Mouse (Mus musculus): ENCODE results near the gene Ky. TPM values are rescaled to one million over a fixed set of nuclear protein-coding genes. Genes with fewer than 3 reads are reported as not detected.

Gene Ky
- polyA plus RNA-seq, 1 experiment from 2014 or later: 0.12 TPM

- Histone ChIP-seq H3K4me3 (ENCODE audit: low read length) (no peak overlapping the region), H3K9ac (replicated peaks; ENCODE audit: low read length) (no peak overlapping the region), H3K4me1 (ENCODE audit: insufficient read depth, low read length) (no peaks in the 10 kb centered on the region), H3K9me3 (ENCODE audit: low read length) (no peaks in the 10 kb centered on the region), H3K27ac (ENCODE audit: low read length) (no peak overlapping the region), H3K27me3 (ENCODE audit: insufficient read depth, low read length) (no peaks in the 10 kb centered on the region), H3K36me3 (ENCODE audit: insufficient read depth, low read length) (no peaks in the 10 kb centered on the region), H3K4me2 (replicated peaks; ENCODE audit: low read depth, low read length) (no peak overlapping the region)
- whole genome bisulfite sequencing: 72% methylated on average over 3 of the region's 3 CpGs
- no peak for ATAC-seq (ENCODE audit: low FRiP score, low TSS enrichment)
Measured at GRCm38 (mm10) chr9:102529008-102529407, 23.5 kb downstream of the Ky start.

GRCm38 (mm10) chr9:102531051-102531892 lies 25.7 kb downstream of the Ky start:
- H3K27me3 ChIP-seq (ENCODE audit: insufficient read depth, low read length): no peaks in the 10 kb centered on the region
- H3K9ac ChIP-seq (replicated peaks; ENCODE audit: low read length): no peak overlapping the region
- H3K9me3 ChIP-seq (ENCODE audit: low read length): no peaks in the 10 kb centered on the region
- H3K4me2 ChIP-seq (replicated peaks; ENCODE audit: low read depth, low read length): no peak overlapping the region
- no peak for ATAC-seq (ENCODE audit: low FRiP score, low TSS enrichment)
- H3K36me3 ChIP-seq (ENCODE audit: insufficient read depth, low read length): no peaks in the 10 kb centered on the region
- H3K4me3 ChIP-seq (ENCODE audit: low read length): no peak overlapping the region
- no peaks in the 10 kb centered on the region for H3K4me1 ChIP-seq (ENCODE audit: insufficient read depth, low read length)
- no peak overlapping the region for H3K27ac ChIP-seq (ENCODE audit: low read length)
- WGBS: 34% methylated on average over 21 of the region's 21 CpGs

GRCm38 (mm10) chr9:102536968-102537367 lies 31.4 kb downstream of the Ky start:
- Histone ChIP-seq H3K4me3 (ENCODE audit: low read length) (no peak overlapping the region), H3K9ac (replicated peaks; ENCODE audit: low read length) (no peak overlapping the region), H3K4me2 (replicated peaks; ENCODE audit: low read depth, low read length) (no peak overlapping the region), H3K27me3 (ENCODE audit: insufficient read depth, low read length) (no peaks in the 10 kb centered on the region), H3K4me1 (ENCODE audit: insufficient read depth, low read length) (no peaks in the 10 kb centered on the region), H3K9me3 (ENCODE audit: low read length) (no peaks in the 10 kb centered on the region), H3K36me3 (ENCODE audit: insufficient read depth, low read length) (no peaks in the 10 kb centered on the region), H3K27ac (ENCODE audit: low read length) (no peak overlapping the region)
- 76% methylated on average over 4 of the region's 4 CpGs for WGBS
- no peak for ATAC-seq (ENCODE audit: low FRiP score, low TSS enrichment)

- no peaks in the 10 kb centered on the region for H3K36me3 ChIP-seq (ENCODE audit: insufficient read depth, low read length)
- no peak overlapping the region for H3K9ac ChIP-seq (replicated peaks; ENCODE audit: low read length)
- WGBS: 57% methylated on average over 7 of the region's 7 CpGs
- no peaks in the 10 kb centered on the region for H3K9me3 ChIP-seq (ENCODE audit: low read length)
- no peak overlapping the region for H3K27ac ChIP-seq (ENCODE audit: low read length)
- ATAC-seq (ENCODE audit: low FRiP score, low TSS enrichment): no peak
- peaks cover 15% of the 10 kb centered on the region; the same call in 1 of the 2 replicates for H3K27me3 ChIP-seq (ENCODE audit: insufficient read depth, low read length)
- no peak overlapping the region for H3K4me2 ChIP-seq (replicated peaks; ENCODE audit: low read depth, low read length)
- H3K4me1 ChIP-seq (ENCODE audit: insufficient read depth, low read length): peaks cover 5% of the 10 kb centered on the region; the same call in 1 of the 2 replicates
- H3K4me3 ChIP-seq (ENCODE audit: low read length): no peak overlapping the region
Measured at GRCm38 (mm10) chr9:102539699-102540098, 34.1 kb downstream of the Ky start.

GRCm38 (mm10) chr9:102541666-102542065 lies 36.1 kb downstream of the Ky start:
- no peak overlapping the region for H3K27ac ChIP-seq (ENCODE audit: low read length)
- ATAC-seq (ENCODE audit: low FRiP score, low TSS enrichment): no peak
- H3K4me1 ChIP-seq (ENCODE audit: insufficient read depth, low read length): peaks cover 17% of the 10 kb centered on the region
- H3K9ac ChIP-seq (replicated peaks; ENCODE audit: low read length): no peak overlapping the region
- H3K27me3 ChIP-seq (ENCODE audit: insufficient read depth, low read length): peaks cover 30% of the 10 kb centered on the region
- no peaks in the 10 kb centered on the region for H3K36me3 ChIP-seq (ENCODE audit: insufficient read depth, low read length)
- no peak overlapping the region for H3K4me2 ChIP-seq (replicated peaks; ENCODE audit: low read depth, low read length)
- no peaks in the 10 kb centered on the region for H3K9me3 ChIP-seq (ENCODE audit: low read length)
- 86% methylated on average over 10 of the region's 10 CpGs for WGBS
- no peak overlapping the region for H3K4me3 ChIP-seq (ENCODE audit: low read length)

- H3K4me1 ChIP-seq (ENCODE audit: insufficient read depth, low read length): peaks cover 17% of the 10 kb centered on the region
Measured at GRCm38 (mm10) chr9:102542540-102542939, 37.0 kb downstream of the Ky start.

GRCm38 (mm10) chr9:102543761-102544115 lies 38.2 kb downstream of the Ky start:
- Histone ChIP-seq H3K4me1 (ENCODE audit: insufficient read depth, low read length) (peaks cover 17% of the 10 kb centered on the region), H3K4me3 (ENCODE audit: low read length) (no peak overlapping the region), H3K36me3 (ENCODE audit: insufficient read depth, low read length) (no peaks in the 10 kb centered on the region), H3K4me2 (replicated peaks; ENCODE audit: low read depth, low read length) (no peak overlapping the region), H3K27ac (ENCODE audit: low read length) (no peak overlapping the region), H3K9ac (replicated peaks; ENCODE audit: low read length) (no peak overlapping the region), H3K27me3 (ENCODE audit: insufficient read depth, low read length) (peaks cover 44% of the 10 kb centered on the region), H3K9me3 (ENCODE audit: low read length) (no peaks in the 10 kb centered on the region)
- ATAC-seq (ENCODE audit: low FRiP score, low TSS enrichment): peak; percentile 28; the same call in 1 of the 2 replicates
- WGBS: 64% methylated on average over 2 of the region's 2 CpGs

More at GRCm38 (mm10) chr9:102542540-102542939, 37.0 kb downstream of the Ky start:
- H3K27me3 ChIP-seq (ENCODE audit: insufficient read depth, low read length): peaks cover 38% of the 10 kb centered on the region
- no peak overlapping the region for H3K4me2 ChIP-seq (replicated peaks; ENCODE audit: low read depth, low read length)
- no peaks in the 10 kb centered on the region for H3K36me3 ChIP-seq (ENCODE audit: insufficient read depth, low read length)
- no peak for ATAC-seq (ENCODE audit: low FRiP score, low TSS enrichment)
- no peaks in the 10 kb centered on the region for H3K9me3 ChIP-seq (ENCODE audit: low read length)
- no peak overlapping the region for H3K27ac ChIP-seq (ENCODE audit: low read length)
- H3K9ac ChIP-seq (replicated peaks; ENCODE audit: low read length): no peak overlapping the region
- no peak overlapping the region for H3K4me3 ChIP-seq (ENCODE audit: low read length)
- 79% methylated on average over 8 of the region's 8 CpGs for WGBS

- Histone ChIP-seq H3K9me3 (ENCODE audit: low read length) (no peaks in the 10 kb centered on the region), H3K9ac (replicated peaks; ENCODE audit: low read length) (peak overlapping the region; percentile 24; the same call in 1 of the 2 replicates), H3K4me3 (ENCODE audit: low read length) (peak overlapping the region; percentile 40), H3K36me3 (ENCODE audit: insufficient read depth, low read length) (no peaks in the 10 kb centered on the region), H3K4me2 (replicated peaks; ENCODE audit: low read depth, low read length) (peak overlapping the region; percentile 64), H3K27ac (ENCODE audit: low read length) (no peak overlapping the region), H3K27me3 (ENCODE audit: insufficient read depth, low read length) (peaks cover 44% of the 10 kb centered on the region), H3K4me1 (ENCODE audit: insufficient read depth, low read length) (peaks cover 17% of the 10 kb centered on the region)
- 17% methylated on average over 11 of the region's 11 CpGs for WGBS
- ATAC-seq (ENCODE audit: low FRiP score, low TSS enrichment): peak; percentile 58; the same call in 1 of the 2 replicates
Measured at GRCm38 (mm10) chr9:102544116-102544772, 38.7 kb downstream of the Ky start.

GRCm38 (mm10) chr9:102544773-102545366 lies 39.3 kb downstream of the Ky start:
- peak; percentile 64; the same call in 1 of the 2 replicates for ATAC-seq (ENCODE audit: low FRiP score, low TSS enrichment)
- Histone ChIP-seq H3K9ac (replicated peaks; ENCODE audit: low read length) (peak overlapping the region; percentile 24; the same call in 1 of the 2 replicates), H3K36me3 (ENCODE audit: insufficient read depth, low read length) (no peaks in the 10 kb centered on the region), H3K27me3 (ENCODE audit: insufficient read depth, low read length) (peaks cover 44% of the 10 kb centered on the region), H3K4me1 (ENCODE audit: insufficient read depth, low read length) (peaks cover 17% of the 10 kb centered on the region), H3K27ac (ENCODE audit: low read length) (no peak overlapping the region), H3K9me3 (ENCODE audit: low read length) (no peaks in the 10 kb centered on the region), H3K4me2 (replicated peaks; ENCODE audit: low read depth, low read length) (peak overlapping the region; percentile 64), H3K4me3 (ENCODE audit: low read length) (peak overlapping the region; percentile 40)
- under 1% methylated on average over 26 of the region's 26 CpGs for WGBS
